Mouse (Mus musculus) megakaryocyte-erythroid progenitor cell, adult 5 weeks (primary cell): ENCODE data around the gene BC049352. TPM values are rescaled to one million over a fixed set of nuclear protein-coding genes. Genes with fewer than 3 reads are reported as not detected.

ENCODE experiments used
- polyA plus RNA-seq: library from polyadenylated mRNA; stranded (reverse); fragments of >175 nt; gene quantifications from 2 replicates; pipeline ENCODE4 v1.2.3, GENCODE M21; 2012

The BC049352 gene
- polyA plus RNA-seq, result 0.04 and 0.14 TPM in 2 replicates

DNA sequence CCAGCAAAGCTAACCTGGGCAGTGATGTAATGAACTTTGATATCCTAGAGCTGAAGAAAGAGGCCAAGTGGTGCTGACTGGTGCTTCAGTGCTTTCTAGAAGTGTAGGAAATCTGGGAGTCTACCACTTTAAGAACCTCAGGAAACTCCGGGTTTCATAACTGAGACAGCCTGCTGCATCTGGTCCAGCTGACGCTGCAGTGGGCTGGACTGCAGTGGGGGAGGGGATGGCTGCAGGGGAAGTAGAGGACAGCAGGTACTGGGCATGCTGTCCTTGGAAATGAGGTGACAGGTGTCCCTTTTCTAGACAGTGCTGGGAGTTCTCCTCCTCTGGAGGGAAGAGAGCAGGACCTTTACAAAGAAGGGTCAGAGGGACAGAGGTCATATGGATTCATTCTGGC, at the start of gene BC049352:
Gene BC049352, plus strand, starts transcription at position 238 of the 400 bp plus-strand sequence.

GRCm38 (mm10) chr9:45138191-45139032, 43.4 kb upstream of the BC049352 start, which contains the start of gene Scn4b:
Gene Scn4b, plus strand, starts transcription at chr9:45138395.

DNA sequence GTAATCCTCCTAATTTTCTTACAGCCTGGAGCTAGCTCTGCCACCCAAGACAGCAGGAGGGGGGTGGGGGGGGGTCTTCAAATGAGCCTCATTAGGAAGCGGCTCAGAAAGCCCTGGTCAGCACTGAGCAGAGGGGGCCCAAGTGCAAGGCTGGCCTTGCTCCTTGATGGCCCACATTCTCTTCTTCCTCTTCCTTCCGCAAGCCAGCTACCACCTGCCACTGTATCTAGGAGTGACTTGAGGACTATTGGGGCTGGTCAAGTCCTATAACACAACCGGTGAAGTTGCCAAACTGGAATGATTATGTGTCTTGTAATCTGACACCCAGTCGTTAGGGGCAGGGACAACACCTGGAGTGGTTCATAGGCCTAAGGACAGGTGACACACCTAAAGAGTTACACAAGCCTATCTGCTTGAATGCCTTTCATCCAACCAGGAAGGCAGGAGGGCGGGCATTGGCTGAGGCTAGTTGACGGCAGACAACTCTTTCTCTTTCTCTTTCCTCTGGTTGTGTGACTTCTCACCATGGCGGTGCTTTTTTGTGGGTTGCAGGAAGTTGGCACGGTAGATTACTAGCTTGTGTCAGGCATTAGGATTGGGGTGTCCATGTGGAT, 22.1 kb downstream of the BC049352 start, which contains the start of gene Tmprss4:
Gene Tmprss4, minus strand, starts transcription at position 296 of the 614 bp plus-strand sequence.

DNA sequence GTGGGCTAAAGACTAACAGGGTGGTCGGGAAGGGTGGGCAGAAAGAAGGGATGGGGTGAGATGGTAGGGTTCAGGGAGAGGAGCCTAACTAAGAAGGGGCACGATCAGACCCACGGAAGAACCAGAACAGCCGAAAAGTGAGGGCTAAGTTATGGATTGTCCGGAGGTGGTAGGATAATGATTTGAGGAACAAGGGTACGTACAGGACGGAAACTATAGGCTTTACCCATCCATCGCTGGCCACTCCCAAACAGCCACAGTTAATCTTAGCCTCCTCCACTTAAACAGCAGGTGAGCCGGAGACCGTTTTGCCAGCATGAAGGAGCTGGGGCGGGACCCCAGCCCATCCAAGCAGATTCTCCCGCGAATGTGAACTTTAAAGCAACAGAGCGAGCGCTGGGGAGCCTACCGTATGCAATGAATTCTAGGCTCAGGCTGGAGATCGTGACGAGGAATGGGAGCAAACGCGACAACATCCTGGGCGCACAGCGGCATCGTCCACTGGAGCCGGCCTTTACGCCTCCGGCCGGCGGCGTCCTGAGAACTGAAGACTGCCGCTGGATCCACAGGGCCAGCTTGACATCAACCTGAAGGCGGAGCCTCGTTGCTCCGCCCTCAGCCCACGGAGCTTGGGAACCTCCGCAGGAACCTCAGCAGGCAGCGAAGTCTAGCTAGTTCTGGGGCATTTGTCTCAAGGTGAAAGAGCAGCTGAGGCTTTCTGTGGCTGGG, 87.0 kb downstream of the BC049352 start, which contains the start of gene Il10ra:
Gene Il10ra, minus strand, starts transcription at position 553 of the 729 bp plus-strand sequence.

Other genes starting within 250 kb of the BC049352 start
- 2.0 and 2.1 TPM in 2 replicates for gene Ube4a, start 216.4 kb upstream of the BC049352 start, polyA plus RNA-seq
- gene Cd3g, start 201.6 kb upstream of the BC049352 start, polyA plus RNA-seq, result 0.15 and 0.35 TPM in 2 replicates
- 0.04 TPM in 1 of 2 replicates, not detected in the other for gene Cd3d, start 200.2 kb upstream of the BC049352 start, polyA plus RNA-seq
- 0.33 and 0.57 TPM in 2 replicates for gene Cd3e, start 172.4 kb upstream of the BC049352 start, polyA plus RNA-seq
- not detected in 2 replicates for gene Mpzl2, start 142.2 kb upstream of the BC049352 start, polyA plus RNA-seq
- gene Mpzl3, start 126.8 kb upstream of the BC049352 start, polyA plus RNA-seq, result 0.02 TPM in 1 of 2 replicates, not detected in the other
- 0.32 and 0.36 TPM in 2 replicates for gene Jaml, start 102.8 kb upstream of the BC049352 start, polyA plus RNA-seq
- gene Scn2b, start 64.2 kb upstream of the BC049352 start, polyA plus RNA-seq, result 0.03 TPM in 1 of 2 replicates, not detected in the other
- gene Scn4b, start 43.6 kb upstream of the BC049352 start, polyA plus RNA-seq, result 0.30 and 0.33 TPM in 2 replicates
- gene Tmprss4, start 22.1 kb downstream of the BC049352 start, polyA plus RNA-seq, result not detected in 2 replicates
- 1.6 and 2.2 TPM in 2 replicates for gene Il10ra, start 87.1 kb downstream of the BC049352 start, polyA plus RNA-seq
- 0.03 TPM in 1 of 2 replicates, not detected in the other for gene Tmprss13, start 137.1 kb downstream of the BC049352 start, polyA plus RNA-seq
- gene Fxyd6, start 188.2 kb downstream of the BC049352 start, polyA plus RNA-seq, result 0.19 and 0.20 TPM in 2 replicates
- gene Fxyd2, start 217.7 kb downstream of the BC049352 start, polyA plus RNA-seq, result 1.7 and 3.6 TPM in 2 replicates
- 0.09 and 0.37 TPM in 2 replicates for gene Dscaml1, start 244.6 kb downstream of the BC049352 start, polyA plus RNA-seq